Mouse (Mus musculus) limb, embryonic 12.5 days (tissue): ENCODE results near the gene Akr1c18. TPM values are rescaled to one million over a fixed set of nuclear protein-coding genes. Genes with fewer than 3 reads are reported as not detected.
"Not testable (repeated sequence)": the region's sequence is repeated elsewhere in the genome, so short reads cannot be mapped to it uniquely, and the experiment has no call there.

Experiments
- ATAC-seq: fragments of 200-750 bp; cut with Nextera tagmentation; 2 replicates; pipeline ENCODE4 v1.8.0; 2017; ENCODE audit warnings: low read depth, moderate TSS enrichment; ENCODE audit not compliant: insufficient number of reproducible peaks, insufficient read depth, low FRiP score, low TSS enrichment
- H3K27ac ChIP-seq: fragments of 300-500 bp; sonication (generic); 2 replicates; pipeline ENCODE4 v1.5.1; 2016; ENCODE audit warnings: mild to moderate bottlenecking, moderate library complexity
- H3K27me3 ChIP-seq: fragments of 300-500 bp; sonication (generic); 2 replicates; pipeline ENCODE4 v1.6.1; 2016; ENCODE audit warnings: mild to moderate bottlenecking, moderate library complexity
- H3K36me3 ChIP-seq: fragments of 300-500 bp; sonication (generic); 2 replicates; pipeline ENCODE4 v1.6.1; 2016; ENCODE audit warnings: mild to moderate bottlenecking, moderate library complexity
- H3K4me1 ChIP-seq: fragments of 300-500 bp; sonication (generic); replicated peaks from 2 replicates; pipeline ENCODE4 v1.6.1; 2016
- H3K4me2 ChIP-seq: fragments of 300-500 bp; sonication (generic); 2 replicates; pipeline ENCODE4 v1.6.1; 2016; ENCODE audit warnings: mild to moderate bottlenecking, moderate library complexity
- H3K4me3 ChIP-seq: fragments of 300-500 bp; sonication (generic); replicated peaks from 2 replicates; pipeline ENCODE4 v1.5.1; 2016; ENCODE audit warnings: mild to moderate bottlenecking
- H3K9ac ChIP-seq: fragments of 300-500 bp; sonication (generic); replicated peaks from 2 replicates; pipeline ENCODE4 v1.6.1; 2016; ENCODE audit warnings: mild to moderate bottlenecking, moderate library complexity
- H3K9me3 ChIP-seq: fragments of 300-500 bp; sonication (generic); 2 replicates; pipeline ENCODE4 v1.6.1; 2016; ENCODE audit warnings: mild to moderate bottlenecking, moderate library complexity
- WGBS: fragments of 180-500 bp; shearing (Covaris S2); methylation state at CpG from one replicate; pipeline ENCODE4 v1.1.7; 2016; 5-methylcytosine and 5-hydroxymethylcytosine counted together
- polyA plus RNA-seq: library from polyadenylated mRNA; unstranded; fragments of >200 nt; fragmentation: Nextera tagmentation; extraction: Ambion mirVana; gene quantifications from 2 replicates; pipeline ENCODE4 v1.2.1, GENCODE M21; 2016

Akr1c18 gene
- polyA plus RNA-seq: not detected in 2 replicates

DNA sequence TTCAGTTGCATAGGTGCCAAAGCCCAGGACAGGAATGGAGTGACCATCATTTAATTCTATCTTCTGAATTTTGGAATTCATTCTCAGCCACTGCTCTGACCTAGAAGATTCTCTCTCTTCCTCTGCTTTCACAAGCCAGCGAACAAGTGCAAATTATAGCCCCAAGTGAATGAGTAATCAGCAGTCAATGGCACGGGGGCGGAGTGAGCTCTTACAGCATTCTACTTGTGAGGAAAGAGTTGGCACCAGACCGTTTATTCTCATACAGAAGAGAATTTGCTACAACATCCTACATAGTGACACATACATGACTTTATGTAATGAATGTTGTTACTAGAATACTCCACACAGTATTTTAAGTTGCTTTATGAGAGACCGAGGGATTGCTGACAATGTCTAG, at the start of gene Akr1c18:
Akr1c18 (minus strand) TSS at position 137 of the 400 bp plus-strand sequence.
- Histone ChIP-seq H3K27ac (no peak within 1 kb of the TSS), H3K4me2 (no peak within 1 kb of the TSS), H3K27me3 (no peaks in the 10 kb centered on the region), H3K36me3 (no peaks in the 10 kb centered on the region), H3K9ac (no peak within 1 kb of the TSS), H3K9me3 (no peaks in the 10 kb centered on the region), H3K4me3 (no peak within 1 kb of the TSS), H3K4me1 (no peaks in the 10 kb centered on the region)
- 74% methylated on average over 5 of the region's 5 CpGs for WGBS
- no peak for ATAC-seq

DNA sequence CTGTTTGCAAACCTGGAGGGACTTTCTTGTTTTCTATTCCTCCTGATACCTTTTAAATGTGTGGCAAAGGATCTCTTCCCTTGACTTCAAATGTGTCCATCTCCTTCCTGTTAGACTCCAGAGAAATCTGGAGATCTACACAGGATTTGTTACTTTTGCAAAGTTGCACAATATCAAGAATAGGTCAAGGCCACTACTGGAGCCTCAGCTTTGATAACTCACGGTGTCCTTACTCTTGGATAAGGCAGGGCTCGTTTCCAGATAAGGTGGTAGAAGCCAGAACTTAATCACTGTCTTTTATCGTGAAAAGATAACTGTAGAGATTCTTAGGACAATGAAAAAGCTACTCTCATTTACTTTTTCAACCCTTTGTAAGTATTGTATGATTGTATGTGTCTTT, 42.1 kb upstream of the Akr1c18 start:
- no peak for ATAC-seq
- no peak overlapping the region for H3K27ac ChIP-seq
- no peaks in the 10 kb centered on the region for H3K9me3 ChIP-seq
- H3K27me3 ChIP-seq: no peaks in the 10 kb centered on the region
- no peak overlapping the region for H3K4me2 ChIP-seq
- 81% methylated on average over 3 of the region's 3 CpGs for WGBS
- no peaks in the 10 kb centered on the region for H3K36me3 ChIP-seq
- H3K4me1 ChIP-seq: no peaks in the 10 kb centered on the region
- H3K9ac ChIP-seq: no peak overlapping the region
- no peak overlapping the region for H3K4me3 ChIP-seq

GRCm38 (mm10) chr13:4190904-4191303, 40.5 kb upstream of the Akr1c18 start, which contains the start of gene Akr1c13:
TSS of gene Akr1c13 (plus strand) at chr13:4191150.
- no peak within 1 kb of the TSS for H3K4me3 ChIP-seq
- no peaks in the 10 kb centered on the region for H3K27me3 ChIP-seq
- no peak within 1 kb of the TSS for H3K4me2 ChIP-seq
- H3K4me1 ChIP-seq: no peaks in the 10 kb centered on the region
- H3K27ac ChIP-seq: no peak within 1 kb of the TSS
- H3K9me3 ChIP-seq: no peaks in the 10 kb centered on the region
- H3K36me3 ChIP-seq: no peaks in the 10 kb centered on the region
- WGBS: 61% methylated on average over 3 of the region's 3 CpGs
- H3K9ac ChIP-seq: no peak within 1 kb of the TSS
- ATAC-seq: no peak

DNA sequence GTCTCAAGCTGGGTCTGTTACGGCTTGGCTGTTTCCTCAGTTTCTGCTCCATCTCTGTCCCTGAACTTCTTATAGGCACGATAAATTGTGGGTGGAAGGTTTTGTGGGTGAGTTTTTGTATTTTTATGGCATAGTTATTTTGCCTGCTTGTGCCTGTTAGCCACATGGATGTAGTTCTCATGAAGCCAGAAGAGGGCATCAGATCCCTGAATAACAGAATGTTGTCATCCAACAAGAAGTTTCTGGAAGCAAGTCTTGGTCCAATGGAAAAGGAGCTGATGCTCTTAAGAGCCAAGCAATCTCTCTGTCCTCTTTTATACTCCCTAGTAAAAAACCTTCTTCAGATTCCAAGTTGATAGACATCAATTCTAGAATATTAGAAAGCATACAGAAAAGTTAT, 37.7 kb upstream of the Akr1c18 start:
- WGBS: 80% methylated on average over 2 of the region's 2 CpGs
- H3K27ac ChIP-seq: no peak overlapping the region
- no peak overlapping the region for H3K9ac ChIP-seq
- no peak for ATAC-seq
- H3K4me2 ChIP-seq: no peak overlapping the region
- no peaks in the 10 kb centered on the region for H3K9me3 ChIP-seq
- no peaks in the 10 kb centered on the region for H3K27me3 ChIP-seq
- no peak overlapping the region for H3K4me3 ChIP-seq
- H3K36me3 ChIP-seq: no peaks in the 10 kb centered on the region
- no peaks in the 10 kb centered on the region for H3K4me1 ChIP-seq

DNA sequence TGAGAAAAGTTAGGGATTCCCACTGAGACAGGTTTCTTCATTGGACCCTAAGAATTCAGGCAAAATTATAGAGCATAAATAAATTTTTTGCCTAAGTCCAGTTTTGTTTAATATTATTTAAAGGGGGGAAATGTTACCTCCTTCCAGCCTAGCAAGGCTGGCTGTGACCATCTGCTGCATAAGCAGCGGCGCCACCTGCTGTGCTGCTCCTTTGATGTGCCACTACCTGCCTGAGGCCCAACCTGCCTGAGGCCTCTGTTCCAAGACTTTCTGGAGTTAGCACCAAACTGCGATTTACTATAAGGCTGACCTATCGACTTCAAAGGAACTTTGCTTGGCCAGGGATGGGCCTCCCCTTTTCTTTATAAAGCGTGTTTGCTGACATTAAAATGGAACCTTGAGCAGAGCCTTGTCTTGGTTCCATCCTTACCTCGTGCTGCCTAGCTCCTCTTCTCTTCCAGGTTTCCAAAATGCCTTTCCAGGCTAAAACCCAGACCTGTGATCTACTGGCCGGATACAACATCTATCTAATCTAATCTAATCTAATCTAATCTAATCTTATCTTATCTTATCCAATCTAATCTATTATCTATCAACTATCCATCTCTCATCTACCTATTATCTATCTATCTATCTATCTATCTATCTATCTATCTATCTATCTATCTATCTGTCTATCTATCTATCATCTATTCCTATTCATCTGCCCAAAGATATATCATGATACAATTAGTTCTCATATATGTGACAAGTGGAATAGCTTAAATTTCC, 36.4 kb upstream of the Akr1c18 start:
- H3K9ac ChIP-seq, H3K27ac ChIP-seq, H3K4me3 ChIP-seq, H3K27me3 ChIP-seq, H3K36me3 ChIP-seq, ATAC-seq, H3K9me3 ChIP-seq, H3K4me2 ChIP-seq, H3K4me1 ChIP-seq: not testable (repeated sequence)
- WGBS: 54% methylated on average over 7 of the region's 7 CpGs

GRCm38 (mm10) chr13:4183116-4183515, 32.7 kb upstream of the Akr1c18 start:
- H3K9me3 ChIP-seq: peaks cover 12% of the 10 kb centered on the region; the same call in 1 of the 2 replicates
- H3K4me2 ChIP-seq: no peak overlapping the region

DNA sequence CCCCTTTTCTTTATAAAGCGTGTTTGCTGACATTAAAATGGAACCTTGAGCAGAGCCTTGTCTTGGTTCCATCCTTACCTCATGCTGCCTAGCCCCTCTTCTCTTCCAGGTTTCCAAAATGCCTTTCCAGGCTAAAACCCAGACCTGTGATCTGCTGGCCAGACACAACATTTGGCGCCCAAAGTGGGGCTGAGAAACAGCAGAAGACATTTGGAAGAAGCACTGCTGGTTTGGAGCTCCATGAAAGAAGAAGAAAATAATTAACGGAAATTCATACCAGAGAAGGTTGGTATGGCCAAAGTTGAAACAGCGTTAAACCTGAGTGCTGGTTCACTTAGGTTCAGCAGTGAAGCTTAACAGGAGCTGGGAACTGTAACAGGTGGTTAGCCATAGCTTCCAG, 30.9 kb upstream of the Akr1c18 start:
- peaks cover 12% of the 10 kb centered on the region; the same call in 1 of the 2 replicates for H3K9me3 ChIP-seq

More at GRCm38 (mm10) chr13:4183116-4183515, 32.7 kb upstream of the Akr1c18 start:
- Histone ChIP-seq H3K27me3 (no peaks in the 10 kb centered on the region), H3K27ac (no peak overlapping the region), H3K4me1 (no peaks in the 10 kb centered on the region), H3K9ac (no peak overlapping the region), H3K36me3 (no peaks in the 10 kb centered on the region), H3K4me3 (no peak overlapping the region)
- 70% methylated on average over 9 of the region's 9 CpGs for WGBS
- ATAC-seq: no peak

GRCm38 (mm10) chr13:4172978-4173377, 22.5 kb upstream of the Akr1c18 start:
- Histone ChIP-seq H3K4me3 (no peak overlapping the region), H3K9me3 (no peaks in the 10 kb centered on the region), H3K36me3 (no peaks in the 10 kb centered on the region), H3K9ac (no peak overlapping the region), H3K4me2 (no peak overlapping the region), H3K27ac (no peak overlapping the region), H3K27me3 (no peaks in the 10 kb centered on the region), H3K4me1 (no peaks in the 10 kb centered on the region)
- ATAC-seq: no peak
- 35% methylated on average over 2 of the region's 2 CpGs for WGBS

More for the DNA sequence above, 30.9 kb upstream of the Akr1c18 start:
- not testable (repeated sequence) for ATAC-seq, H3K9ac ChIP-seq, H3K36me3 ChIP-seq, H3K4me2 ChIP-seq, H3K4me3 ChIP-seq, H3K27me3 ChIP-seq, H3K27ac ChIP-seq, H3K4me1 ChIP-seq
- 91% methylated on average over 4 of the region's 4 CpGs for WGBS

- ATAC-seq: no peak
- Histone ChIP-seq H3K9ac (no peak overlapping the region), H3K36me3 (no peaks in the 10 kb centered on the region), H3K27me3 (no peaks in the 10 kb centered on the region), H3K4me3 (no peak overlapping the region), H3K4me1 (no peaks in the 10 kb centered on the region), H3K27ac (no peak overlapping the region), H3K4me2 (no peak overlapping the region), H3K9me3 (no peaks in the 10 kb centered on the region)
- 50% methylated on average over 1 of the region's 1 CpGs for WGBS
These were observed 17.6 kb upstream of the Akr1c18 start for GRCm38 (mm10) chr13:4168006-4168405.

GRCm38 (mm10) chr13:4155286-4155685, 4.8 kb upstream of the Akr1c18 start:
- Histone ChIP-seq H3K4me3 (no peak overlapping the region), H3K27me3 (no peaks in the 10 kb centered on the region), H3K9ac (no peak overlapping the region), H3K4me1 (no peaks in the 10 kb centered on the region), H3K4me2 (no peak overlapping the region), H3K36me3 (no peaks in the 10 kb centered on the region), H3K9me3 (no peaks in the 10 kb centered on the region), H3K27ac (no peak overlapping the region)
- 66% methylated on average over 2 of the region's 2 CpGs for WGBS
- ATAC-seq: no peak

DNA sequence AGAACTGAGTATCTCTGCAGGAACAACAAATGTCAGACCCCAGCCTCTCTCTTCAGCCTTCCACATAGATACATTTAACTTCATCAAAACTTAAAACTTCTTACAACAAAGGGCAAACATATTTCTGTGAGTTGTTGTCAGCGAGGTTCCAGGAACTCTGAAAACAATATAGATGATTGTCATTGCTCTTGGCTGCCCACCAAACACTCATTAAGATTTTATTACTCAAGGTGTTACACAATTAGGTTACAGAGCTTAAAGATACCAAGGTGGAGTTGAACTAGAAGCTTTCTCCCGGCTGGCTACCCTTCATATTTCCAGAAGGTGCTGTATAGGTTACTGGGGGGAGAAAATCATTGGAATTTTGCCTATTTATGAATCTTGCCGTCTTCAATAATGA, 3.1 kb upstream of the Akr1c18 start:
- ATAC-seq: no peak
- no peak overlapping the region for H3K4me2 ChIP-seq
- no peaks in the 10 kb centered on the region for H3K9me3 ChIP-seq
- H3K4me3 ChIP-seq: no peak overlapping the region
- H3K27me3 ChIP-seq: no peaks in the 10 kb centered on the region
- H3K4me1 ChIP-seq: no peaks in the 10 kb centered on the region
- no peak overlapping the region for H3K9ac ChIP-seq
- H3K36me3 ChIP-seq: no peaks in the 10 kb centered on the region
- H3K27ac ChIP-seq: no peak overlapping the region
- WGBS: 58% methylated on average over 3 of the region's 3 CpGs

- Histone ChIP-seq H3K27ac (no peak overlapping the region), H3K27me3 (no peaks in the 10 kb centered on the region), H3K36me3 (no peaks in the 10 kb centered on the region), H3K9ac (no peak overlapping the region), H3K4me3 (no peak overlapping the region), H3K4me2 (no peak overlapping the region), H3K9me3 (no peaks in the 10 kb centered on the region), H3K4me1 (no peaks in the 10 kb centered on the region)
- WGBS: 66% methylated on average over 2 of the region's 2 CpGs
- no peak for ATAC-seq
These were observed 2.5 kb upstream of the Akr1c18 start for GRCm38 (mm10) chr13:4152908-4153307.
